Mouse (Mus musculus): ENCODE measurements around the gene Fmnl2.

GRCm38 (mm10) chr2:53129070-53129469 lies 271.4 kb downstream of the Fmnl2 start:
- TF ChIP-seq CTCF (IDR thresholded peaks at IDR 0.05; ENCODE audit: extremely low read depth, insufficient read depth, insufficient read length, insufficient replicate concordance) (no peak), POLR2A (IDR thresholded peaks at IDR 0.05; ENCODE audit: low read depth, low read length) (no peak)
